Mouse (Mus musculus) urinary bladder, postnatal 25 days (tissue): Measurements from ENCODE around the gene Map3k4.
"Not testable (repeated sequence)": the region's sequence is repeated elsewhere in the genome, so short reads cannot be mapped to it uniquely, and the experiment has no call there.

Source experiments
- DNase-seq: peaks from one replicate; pipeline ENCODE4 v3.0.0; 2022; ENCODE audit warnings: low spot score

Gene Map3k4

GRCm38 (mm10) chr17:12307251-12308135, 11.1 kb downstream of the Map3k4 start:
- no peak for DNase-seq

GRCm38 (mm10) chr17:12304658-12305057, 13.9 kb downstream of the Map3k4 start:
- no peak for DNase-seq

- DNase-seq, result peak; percentile 29
These were observed 17.5 kb downstream of the Map3k4 start for GRCm38 (mm10) chr17:12300896-12301706.

GRCm38 (mm10) chr17:12300127-12300675, 18.4 kb downstream of the Map3k4 start:
- no peak for DNase-seq

- no peak for DNase-seq
These were observed 19.2 kb downstream of the Map3k4 start for GRCm38 (mm10) chr17:12299371-12299770.

- no peak for DNase-seq
These were observed 20.6 kb downstream of the Map3k4 start for GRCm38 (mm10) chr17:12297978-12298377.

GRCm38 (mm10) chr17:12297292-12297691, 21.3 kb downstream of the Map3k4 start:
- no peak for DNase-seq

- not testable (repeated sequence) for DNase-seq
These were observed 22.7 kb downstream of the Map3k4 start for GRCm38 (mm10) chr17:12295926-12296325.

- no peak for DNase-seq
These were observed 24.2 kb downstream of the Map3k4 start for GRCm38 (mm10) chr17:12294424-12294823.

GRCm38 (mm10) chr17:12293571-12293970, 25.0 kb downstream of the Map3k4 start:
- no peak for DNase-seq

- no peak for DNase-seq
These were observed 25.7 kb downstream of the Map3k4 start for GRCm38 (mm10) chr17:12292877-12293276.

GRCm38 (mm10) chr17:12292356-12292755, 26.2 kb downstream of the Map3k4 start:
- no peak for DNase-seq

- no peak for DNase-seq
These were observed 27.4 kb downstream of the Map3k4 start for GRCm38 (mm10) chr17:12291151-12291550.

GRCm38 (mm10) chr17:12290735-12291134, 27.9 kb downstream of the Map3k4 start:
- no peak for DNase-seq

- not testable (repeated sequence) for DNase-seq
These were observed 28.8 kb downstream of the Map3k4 start for GRCm38 (mm10) chr17:12289836-12290235.

GRCm38 (mm10) chr17:12288871-12289270, 29.7 kb downstream of the Map3k4 start:
- no peak for DNase-seq

- DNase-seq, result no peak
These were observed 38.8 kb downstream of the Map3k4 start for GRCm38 (mm10) chr17:12279810-12280209.

GRCm38 (mm10) chr17:12278073-12278472, 40.5 kb downstream of the Map3k4 start:
- DNase-seq, result no peak

GRCm38 (mm10) chr17:12277297-12277696, 41.3 kb downstream of the Map3k4 start:
- no peak for DNase-seq

GRCm38 (mm10) chr17:12276496-12277200, 41.9 kb downstream of the Map3k4 start:
- DNase-seq, result no peak

- no peak for DNase-seq
These were observed 42.8 kb downstream of the Map3k4 start for GRCm38 (mm10) chr17:12275756-12276155.

GRCm38 (mm10) chr17:12273032-12273431, 45.6 kb downstream of the Map3k4 start:
- DNase-seq, result no peak
